Mouse (Mus musculus) cerebellum, adult 2 months (tissue): Measurements from ENCODE around the gene Nup160.

Source experiments
- CTCF ChIP-seq: fragments of 200-500 bp; IDR thresholded peaks from 2 replicates; pipeline ENCODE4 v1.5.1; 2011; ENCODE audit warnings: low read depth, mild to moderate bottlenecking, control low read depth, low read length, moderate library complexity, borderline replicate concordance; ENCODE audit not compliant: insufficient read depth
- POLR2A ChIP-seq: fragments of 200-500 bp; IDR thresholded peaks from 2 replicates; pipeline ENCODE4 v1.6.1; 2011; ENCODE audit warnings: low read length, control low read depth, borderline replicate concordance; ENCODE audit not compliant: insufficient read depth

DNA sequence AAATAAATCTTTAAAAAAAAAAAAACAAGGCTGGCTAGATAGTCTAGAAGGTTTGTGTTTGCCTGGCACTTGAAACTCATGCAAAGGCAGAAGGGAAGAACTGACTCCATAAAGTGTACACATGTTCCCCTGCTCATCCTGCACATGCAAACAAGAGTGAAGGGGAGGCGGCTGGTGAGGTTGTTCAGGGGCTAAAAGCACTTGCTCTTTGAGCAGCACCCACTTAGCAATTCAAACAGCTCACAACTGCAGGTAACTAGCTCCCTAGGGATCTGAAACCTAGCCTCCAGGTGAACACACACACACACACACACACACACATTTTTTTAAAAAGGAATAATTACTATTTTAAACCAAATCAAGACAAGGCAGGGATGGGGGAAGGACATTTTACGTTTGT is 104.9 kb downstream of the Nup160 start:
- no peak for TF ChIP-seq CTCF
- no peak for TF ChIP-seq POLR2A
